Mouse (Mus musculus) left cerebral cortex, adult 2 months (tissue): Measurements from ENCODE around the gene Cbr2. TPM values are rescaled to one million over a fixed set of nuclear protein-coding genes. Genes with fewer than 3 reads are reported as not detected.
"Not testable (repeated sequence)": the region's sequence is repeated elsewhere in the genome, so short reads cannot be mapped to it uniquely, and the experiment has no call there.

Source experiments
- DNase-seq, 2 experiments: peaks; one replicate each; pipeline ENCODE4 v3.0.0; 2021 to 2022; ENCODE audit warnings: low spot score in 2 of 2, mixed read lengths in 1 of 2; ENCODE audit errors: extremely low spot score in 1 of 2
- H3K27ac ChIP-seq: fragments of 200-600 bp; 2 replicates; pipeline ENCODE4 v1.8.1; 2022
- H3K4me3 ChIP-seq: fragments of 200-600 bp; 2 replicates; pipeline ENCODE4 v1.8.1; 2022
- CTCF ChIP-seq: fragments of 200-600 bp; IDR thresholded peaks from 2 replicates; pipeline ENCODE4 v1.8.1; 2022; ENCODE audit warnings: antibody characterized with exemption, mild to moderate bottlenecking, moderate library complexity
- intact Hi-C: fragments of 180-260 bp; cut with DNase I; formaldehyde crosslinking; loops from one replicate; pipeline ENCODE4 v1.15.1; 2025
- long read RNA-seq, 2 experiments: library from polyadenylated mRNA; stranded (forward); transcript quantifications; one replicate each; pipeline ENCODE4 v2.0.0; 2021; ENCODE audit warnings: borderline mapping rate in 2 of 2
- total RNA-seq, 2 experiments: library from RNA; stranded (reverse); gene quantifications; 2 replicates each; pipeline ENCODE4 v1.2.3; 2021

The Cbr2 gene
- 1 to 10 TPM; 1.9 to 3.0 TPM for total RNA-seq
- long read RNA-seq, experiment 1, result 0 reads
- long read RNA-seq, experiment 2, partial matches to known transcripts, result 0 of 1 reads
- long read RNA-seq, experiment 2, other reads (novel, unspliced or antisense), result 0 of 1 reads

DNA sequence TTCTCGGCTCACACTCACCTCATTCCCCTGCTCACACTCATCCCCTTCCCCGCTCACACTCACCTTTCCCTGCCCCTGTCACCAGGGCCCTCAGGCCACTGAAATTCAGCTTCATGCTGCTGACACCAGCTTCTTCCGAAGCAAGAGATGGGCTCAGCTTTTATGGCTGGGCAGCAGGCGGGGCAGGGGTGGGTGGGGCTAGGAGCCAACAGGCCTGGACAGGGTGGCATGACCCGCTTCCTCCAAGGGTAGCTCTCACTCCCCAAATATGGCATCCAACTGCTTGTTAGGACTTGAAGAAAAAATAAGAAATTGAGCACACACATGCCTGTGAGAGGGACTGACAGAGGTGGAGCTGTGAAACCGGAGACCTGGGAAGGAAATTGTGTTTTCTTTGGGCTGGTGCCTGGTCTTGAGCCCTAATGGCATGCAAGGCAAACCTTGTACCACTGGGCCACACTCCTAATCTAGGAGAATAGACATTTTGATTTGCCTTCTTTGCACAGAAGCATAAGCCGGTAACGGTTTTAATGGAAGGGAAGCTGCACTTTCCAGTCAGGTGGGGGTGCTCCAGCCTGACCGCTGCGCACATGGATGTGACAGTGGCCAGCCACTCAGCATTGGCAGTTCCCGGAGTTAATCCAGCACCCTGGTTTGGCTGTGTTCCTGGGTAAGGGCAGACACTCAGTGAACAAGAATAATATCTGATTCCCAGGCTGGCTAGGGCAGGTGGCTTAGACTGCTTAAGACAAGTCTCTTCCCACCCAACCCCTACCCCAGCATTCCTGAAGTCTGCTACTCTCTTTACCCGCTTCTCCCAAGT lies at the start of gene Cbr2:
Cbr2 (minus strand) TSS at position 257 of the 823 bp plus-strand sequence.
- no peak for TF ChIP-seq CTCF
- no peak for DNase-seq
- intact Hi-C loops, result no loop called here
- Histone ChIP-seq H3K4me3 (no peak within 1 kb of the TSS), H3K27ac (no peak within 1 kb of the TSS)

DNA sequence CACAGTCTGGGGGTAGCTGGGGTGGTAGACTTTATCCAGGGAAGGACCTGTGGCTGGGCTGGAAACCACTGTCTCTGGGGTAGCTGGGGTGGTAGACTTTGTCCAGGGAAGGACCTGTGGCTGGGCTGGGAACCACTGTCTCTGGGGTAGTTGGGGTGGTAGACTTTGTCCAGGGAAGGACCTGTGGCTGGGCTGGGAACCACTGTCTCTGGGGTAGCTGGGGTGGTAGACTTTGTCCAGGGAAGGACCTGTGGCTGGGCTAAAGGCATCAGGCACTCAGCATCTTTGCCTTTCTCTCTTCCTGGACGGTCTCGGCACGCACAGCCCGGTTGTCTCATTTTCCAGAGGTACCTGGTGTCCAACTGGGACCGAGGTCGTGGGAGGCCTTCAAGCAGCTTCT lies 49.4 kb upstream of the Cbr2 start:
- DNase-seq, intact Hi-C loops: not testable (repeated sequence)

DNA sequence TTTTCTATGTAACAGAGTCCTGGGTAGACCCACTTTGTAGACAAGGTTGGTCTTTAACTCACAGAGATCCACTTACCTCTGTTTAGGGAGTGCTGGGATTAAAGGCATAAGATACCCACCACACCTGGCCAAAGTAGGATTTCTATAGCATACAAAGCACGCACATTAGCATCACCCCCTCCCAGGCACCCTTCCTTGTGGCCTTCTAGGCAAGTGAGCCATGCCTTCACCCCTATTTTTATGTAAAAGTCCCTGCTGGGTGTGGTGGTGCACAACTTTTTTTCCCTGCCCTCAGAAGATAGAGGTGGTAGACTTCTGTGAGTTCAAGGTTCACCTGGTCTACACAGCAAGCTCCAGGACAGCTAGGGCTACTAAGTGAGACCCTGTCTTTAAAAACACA lies 48.0 kb upstream of the Cbr2 start:
- no peak for TF ChIP-seq CTCF
- intact Hi-C loops, result loop anchor here (5.0 to 10.0 kb wide), 3 partner anchors 125 to 263 kb away; no protein-coding TSS in a partner anchor
- no peak for DNase-seq
- no peak overlapping the region for H3K27ac ChIP-seq
- no peak overlapping the region for H3K4me3 ChIP-seq

More for the DNA sequence above, 49.4 kb upstream of the Cbr2 start:
- H3K27ac ChIP-seq, H3K4me3 ChIP-seq: not testable (repeated sequence)

DNA sequence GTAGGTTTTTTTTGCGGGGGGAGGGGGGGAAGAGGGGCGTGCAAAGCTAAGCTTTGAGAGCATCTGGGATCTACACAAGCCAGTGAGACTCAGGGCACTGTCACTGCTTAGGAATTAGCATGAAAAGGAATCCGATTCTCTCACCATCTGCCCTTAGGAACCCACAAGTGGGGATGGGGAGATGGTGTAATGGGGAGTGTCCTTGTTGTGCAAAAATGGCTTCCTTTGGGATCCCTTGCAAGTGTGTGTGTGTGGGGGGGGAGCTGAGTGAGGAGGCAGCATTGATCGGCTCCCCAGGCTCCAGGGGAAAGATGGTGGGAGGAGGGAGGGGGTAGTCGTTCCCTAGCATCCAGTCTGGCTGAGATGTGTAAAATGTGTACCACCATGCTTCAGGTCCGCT lies 45.2 kb upstream of the Cbr2 start:
- no peak for DNase-seq
- no peak for TF ChIP-seq CTCF
- no peak overlapping the region for H3K27ac ChIP-seq
- intact Hi-C loops, result loop anchor here (5.0 to 10.0 kb wide), 3 partner anchors 122 to 260 kb away; no protein-coding TSS in a partner anchor
- H3K4me3 ChIP-seq, result no peak overlapping the region

DNA sequence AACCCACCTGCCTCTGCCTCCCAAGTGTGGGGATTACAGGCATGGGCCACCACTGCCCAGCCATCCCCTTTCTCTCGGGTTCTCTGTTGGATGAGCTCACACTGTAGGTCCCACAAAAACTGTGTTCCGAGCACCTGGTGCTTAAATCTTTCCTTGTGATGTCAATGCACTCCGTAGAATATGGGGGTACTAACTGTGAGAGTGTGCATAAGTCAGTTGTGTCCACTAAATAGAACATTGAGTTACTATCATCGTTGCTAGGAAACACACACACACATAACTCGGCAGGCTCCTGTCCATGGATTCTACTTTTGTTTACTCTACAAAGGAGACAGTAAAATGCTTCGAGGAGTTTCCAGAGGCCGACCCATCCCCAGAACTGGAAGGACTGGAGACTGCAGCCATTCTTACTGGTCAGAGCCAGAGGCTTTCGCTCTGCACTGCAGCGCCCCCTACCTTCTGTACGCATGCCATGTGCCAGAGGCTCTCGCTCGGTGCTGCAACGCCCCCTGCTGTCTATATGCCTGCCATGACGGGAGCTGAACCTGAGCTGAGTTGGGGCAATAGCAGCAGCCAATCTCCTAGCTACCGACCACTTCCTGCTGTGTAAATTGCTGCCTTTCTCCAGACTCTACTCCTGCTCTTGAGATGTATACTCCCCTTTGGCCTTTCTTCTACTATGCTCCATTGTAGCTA lies 44.0 kb upstream of the Cbr2 start:
- DNase-seq, result peak; percentile 90 to 95
- Histone ChIP-seq H3K27ac (no peak overlapping the region), H3K4me3 (no peak overlapping the region)
- TF ChIP-seq CTCF, result no peak; the same call in none of the 2 replicates
- intact Hi-C loops, result loop anchor here (1.0 to 10.0 kb wide), 4 partner anchors 56 to 259 kb away; no protein-coding TSS in a partner anchor

DNA sequence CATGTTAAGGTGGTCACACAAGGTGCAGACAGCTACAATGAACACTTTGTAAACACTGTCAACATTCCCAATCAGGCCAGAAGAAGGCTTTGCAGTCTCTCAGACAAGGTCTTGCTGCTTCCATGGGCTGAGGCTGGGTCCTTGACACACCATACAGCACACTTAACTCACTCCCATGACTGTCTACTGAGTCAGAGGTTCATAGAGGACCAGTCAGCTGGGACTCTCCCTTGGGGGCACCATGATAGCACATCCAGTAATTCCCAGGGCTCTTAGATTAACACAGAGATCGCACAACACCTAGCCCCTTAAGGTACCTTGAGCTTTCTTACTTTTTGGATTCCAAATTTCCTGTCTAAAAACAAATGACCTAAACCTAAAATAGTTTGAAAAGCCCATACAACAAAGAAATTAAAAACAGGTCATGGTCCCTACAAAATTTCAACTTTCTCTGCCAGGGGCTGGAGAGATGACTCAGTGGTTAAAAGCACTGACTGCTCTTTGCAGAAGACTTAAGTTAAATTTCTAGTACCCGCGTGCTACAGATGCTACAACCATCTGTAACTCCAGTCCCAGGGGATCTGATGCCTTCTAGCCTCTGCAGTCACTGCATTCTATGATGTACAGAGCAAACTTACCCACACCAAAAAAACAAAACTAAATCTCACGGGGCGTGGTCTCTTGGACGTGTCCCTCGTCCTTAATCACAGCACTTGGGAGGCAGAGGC lies 41.7 kb upstream of the Cbr2 start:
- intact Hi-C loops, result loop anchor here (10.0 kb wide), 1 partner anchor 119 kb away; no protein-coding TSS in a partner anchor
- no peak for TF ChIP-seq CTCF
- H3K27ac ChIP-seq, result no peak overlapping the region
- no peak overlapping the region for H3K4me3 ChIP-seq
- no peak for DNase-seq

DNA sequence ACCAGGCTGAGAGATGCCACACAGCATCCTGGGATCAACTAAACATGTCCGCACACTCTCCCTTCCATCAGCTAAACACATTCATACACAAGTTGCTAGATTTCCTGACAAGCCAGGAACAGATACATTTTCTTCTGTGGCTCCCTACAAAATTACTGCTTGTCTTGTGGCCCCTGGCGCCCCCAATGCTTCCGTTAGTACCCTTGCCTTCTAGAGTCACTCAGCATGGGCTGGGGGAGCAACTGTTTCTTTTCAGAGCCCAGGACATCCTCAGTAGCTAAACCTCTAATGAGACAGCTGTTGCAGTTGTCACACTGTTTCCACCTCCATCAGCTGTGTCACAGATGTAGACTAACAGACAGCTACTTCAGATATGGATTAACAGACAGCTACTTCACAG lies 40.8 kb upstream of the Cbr2 start:
- DNase-seq, result no peak
- intact Hi-C loops, result loop anchor here (10.0 kb wide), 1 partner anchor 118 kb away; no protein-coding TSS in a partner anchor
- Histone ChIP-seq H3K27ac (no peak overlapping the region), H3K4me3 (no peak overlapping the region)
- TF ChIP-seq CTCF, result no peak

DNA sequence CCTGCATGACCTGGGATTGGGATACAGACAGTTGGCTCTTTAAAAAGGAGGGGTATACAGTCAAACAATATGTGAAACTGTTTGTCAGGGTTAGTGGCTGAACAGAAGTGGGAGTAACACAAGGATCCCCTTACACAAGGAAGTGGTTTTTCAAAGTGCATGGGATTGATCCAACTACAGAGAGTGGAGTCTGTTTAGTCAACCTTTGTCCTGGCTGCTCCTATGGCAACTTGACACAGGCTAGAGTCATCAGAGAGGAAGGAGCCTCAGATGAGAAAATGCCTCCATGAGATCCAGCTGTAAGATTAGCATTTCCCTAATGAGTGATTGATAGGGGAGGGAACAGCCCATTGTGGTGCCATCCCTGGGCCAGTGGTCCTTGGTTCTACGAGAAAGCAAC lies 36.3 kb upstream of the Cbr2 start:
- intact Hi-C loops, result no loop called here
- no peak for DNase-seq
- H3K4me3 ChIP-seq, result no peak overlapping the region
- no peak for TF ChIP-seq CTCF
- H3K27ac ChIP-seq, result no peak overlapping the region

DNA sequence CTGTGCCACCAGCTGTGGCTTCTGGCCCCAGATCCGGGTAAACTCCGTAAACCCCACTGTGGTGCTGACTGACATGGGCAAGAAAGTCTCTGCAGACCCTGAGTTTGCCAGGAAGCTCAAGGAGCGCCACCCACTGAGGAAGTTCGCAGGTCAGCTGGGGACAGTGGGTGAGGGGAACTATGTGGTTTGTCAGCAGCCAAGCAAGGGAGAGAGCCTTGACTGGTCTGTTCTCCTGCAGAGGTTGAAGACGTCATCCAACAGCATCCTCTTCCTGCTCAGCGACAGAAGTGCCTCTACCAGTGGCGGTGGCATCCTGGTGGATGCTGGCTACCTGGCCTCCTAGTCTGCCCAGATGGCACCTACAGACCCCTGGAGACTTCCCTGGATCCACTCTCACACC lies 35.1 kb upstream of the Cbr2 start:
- intact Hi-C loops, DNase-seq, H3K27ac ChIP-seq, H3K4me3 ChIP-seq: not testable (repeated sequence)

DNA sequence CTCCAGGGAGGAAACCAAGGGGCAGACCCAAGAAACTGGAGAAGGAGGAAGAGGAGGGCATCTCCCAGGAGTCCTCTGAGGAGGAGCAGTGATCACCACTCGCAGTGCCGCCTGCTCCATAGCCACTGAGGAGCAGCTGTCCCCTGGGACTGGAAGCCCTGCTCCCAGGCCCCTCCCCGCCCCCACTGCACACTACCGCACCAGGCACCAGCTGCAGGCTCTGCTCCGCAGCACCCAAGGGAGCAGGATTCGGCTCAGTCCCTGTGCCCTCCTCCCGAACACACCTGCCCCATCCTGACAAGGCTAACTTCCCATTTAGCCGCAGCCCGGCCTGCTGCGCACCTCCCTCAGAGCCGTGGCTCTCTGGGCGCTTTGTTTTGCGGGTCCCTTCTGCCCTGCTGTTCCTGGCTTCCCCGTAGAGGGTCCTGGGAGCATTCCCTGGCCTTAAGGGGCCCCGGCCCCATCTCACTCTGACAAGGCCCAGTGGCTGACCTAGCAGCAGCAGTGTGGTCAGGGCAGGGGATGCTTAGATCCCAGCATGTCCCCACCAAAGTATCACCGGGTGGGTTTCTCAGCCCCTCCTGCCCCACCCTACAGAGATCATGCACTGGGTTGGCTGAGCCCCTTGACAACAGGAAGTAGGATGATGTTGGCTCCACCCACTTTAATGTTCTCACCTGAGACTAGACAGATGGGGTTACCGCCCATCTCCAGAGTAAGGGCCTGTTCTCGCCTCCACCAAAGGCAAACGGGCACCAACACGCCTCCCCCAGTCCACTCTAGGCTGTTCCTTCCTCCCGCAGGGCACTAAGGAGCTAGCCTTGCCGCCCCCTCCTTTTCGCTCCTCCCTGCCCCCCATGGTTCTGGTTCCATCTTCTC lies 31.4 kb upstream of the Cbr2 start:
- DNase-seq, intact Hi-C loops, H3K4me3 ChIP-seq, H3K27ac ChIP-seq: not testable (repeated sequence)

DNA sequence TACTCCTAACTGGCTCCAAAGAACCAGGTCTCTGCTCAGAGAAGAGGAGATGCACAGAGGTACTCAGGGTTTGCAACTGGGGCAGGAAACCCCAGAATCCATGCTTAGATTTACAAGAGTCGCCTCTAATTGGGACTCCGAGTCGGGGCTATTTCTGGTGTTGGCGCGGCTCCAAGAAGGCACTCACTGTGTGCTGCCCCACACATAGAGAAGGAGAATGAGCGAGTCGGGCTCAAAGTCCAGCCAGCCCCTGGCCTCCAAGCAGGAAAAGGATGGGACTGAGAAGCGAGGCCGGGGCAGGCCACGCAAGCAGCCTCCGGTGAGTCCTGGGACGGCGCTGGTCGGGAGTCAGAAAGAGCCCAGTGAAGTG lies 30.7 kb upstream of the Cbr2 start, which contains the start of gene Hmga1b:
Hmga1b (plus strand) TSS at position 123 of the 370 bp plus-strand sequence.
- DNase-seq, H3K4me3 ChIP-seq, intact Hi-C loops, H3K27ac ChIP-seq: not testable (repeated sequence)
